Mouse (Mus musculus) kidney, embryonic 15.5 days (tissue): ENCODE data around the gene Tmem178. TPM values are rescaled to one million over a fixed set of nuclear protein-coding genes. Genes with fewer than 3 reads are reported as not detected.

Experiments
- ATAC-seq: fragments of 200-750 bp; cut with Nextera tagmentation; replicated peaks from 2 replicates; pipeline ENCODE4 v1.8.0; 2017; ENCODE audit warnings: moderate TSS enrichment; ENCODE audit not compliant: low FRiP score
- H3K27ac ChIP-seq: fragments of 300-500 bp; sonication (generic); 2 replicates; pipeline ENCODE4 v1.5.1; 2015; ENCODE audit warnings: mild to moderate bottlenecking, inconsistent platforms
- H3K27me3 ChIP-seq: fragments of 300-500 bp; sonication (generic); 2 replicates; pipeline ENCODE4 v1.6.1; 2015; ENCODE audit warnings: inconsistent platforms
- H3K36me3 ChIP-seq: fragments of 300-500 bp; sonication (generic); 2 replicates; pipeline ENCODE4 v1.6.1; 2015; ENCODE audit warnings: inconsistent platforms
- H3K4me1 ChIP-seq: fragments of 300-500 bp; sonication (generic); 2 replicates; pipeline ENCODE4 v1.6.1; 2015; ENCODE audit warnings: inconsistent platforms
- H3K4me2 ChIP-seq: fragments of 300-500 bp; sonication (generic); 2 replicates; pipeline ENCODE4 v1.6.1; 2015; ENCODE audit warnings: moderate library complexity, mild to moderate bottlenecking, inconsistent platforms
- H3K4me3 ChIP-seq: fragments of 300-500 bp; sonication (generic); replicated peaks from 2 replicates; pipeline ENCODE4 v1.5.1; 2015; ENCODE audit warnings: mild to moderate bottlenecking, inconsistent platforms
- H3K9ac ChIP-seq: fragments of 300-500 bp; sonication (generic); 2 replicates; pipeline ENCODE4 v1.6.1; 2015; ENCODE audit warnings: mild to moderate bottlenecking, inconsistent platforms
- H3K9me3 ChIP-seq: fragments of 300-500 bp; sonication (generic); replicated peaks from 2 replicates; pipeline ENCODE4 v1.6.1; 2016; ENCODE audit warnings: inconsistent platforms
- WGBS: fragments of 180-500 bp; shearing (Covaris S2); methylation state at CpG from one replicate; pipeline ENCODE4 v1.1.7; 2015; ENCODE audit warnings: mixed read lengths; 5-methylcytosine and 5-hydroxymethylcytosine counted together
- polyA plus RNA-seq: library from polyadenylated mRNA; unstranded; fragments of >200 nt; fragmentation: Nextera tagmentation; extraction: Ambion mirVana; gene quantifications from 2 replicates; pipeline ENCODE4 v1.2.1, GENCODE M21; 2015

Gene Tmem178
- polyA plus RNA-seq, 1 experiment from 2014 or later, result 14.4 TPM

- no peaks in the 10 kb centered on the region for H3K36me3 ChIP-seq
- 41% methylated on average over 7 of the region's 7 CpGs for WGBS
- no peak overlapping the region for H3K9ac ChIP-seq
- peaks cover 45% of the 10 kb centered on the region for H3K4me1 ChIP-seq
- peak overlapping the region; percentile 69 for H3K27ac ChIP-seq
- ATAC-seq, result peak; percentile 43; the same call in 1 of the 2 replicates
- no peaks in the 10 kb centered on the region for H3K9me3 ChIP-seq
- no peak overlapping the region; the same call in 1 of the 2 replicates for H3K4me2 ChIP-seq
- no peaks in the 10 kb centered on the region for H3K27me3 ChIP-seq
- no peak overlapping the region for H3K4me3 ChIP-seq
Observed at GRCm38 (mm10) chr17:80972891-80973290, 28.5 kb downstream of the Tmem178 start.

DNA sequence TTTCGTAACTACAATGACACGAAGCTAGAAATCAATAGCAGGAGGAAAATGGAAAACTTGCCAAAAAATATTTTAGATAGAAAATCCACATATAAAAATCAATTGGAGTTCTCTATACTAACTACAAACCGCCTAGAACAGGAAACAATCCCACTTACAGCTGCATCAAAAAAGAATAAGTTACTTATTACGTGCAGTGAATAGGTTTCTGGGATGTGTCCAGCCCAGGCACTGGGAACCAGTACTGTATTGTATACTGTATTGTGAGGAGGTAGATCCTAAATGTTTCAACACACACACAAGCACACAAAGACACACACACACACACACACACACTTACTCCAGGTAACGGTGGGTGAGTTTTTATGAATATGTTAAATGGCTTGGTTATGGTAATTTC lies 32.8 kb downstream of the Tmem178 start:
- peak; percentile 72; the same call in 1 of the 2 replicates for ATAC-seq
- no peaks in the 10 kb centered on the region for H3K9me3 ChIP-seq
- 67% methylated on average over 5 of the region's 5 CpGs for WGBS
- no peaks in the 10 kb centered on the region for H3K36me3 ChIP-seq
- no peak overlapping the region for H3K9ac ChIP-seq
- H3K27me3 ChIP-seq, result no peaks in the 10 kb centered on the region
- H3K4me2 ChIP-seq, result no peak overlapping the region
- peaks cover 27% of the 10 kb centered on the region for H3K4me1 ChIP-seq
- peak overlapping the region; percentile 73 for H3K27ac ChIP-seq
- no peak overlapping the region for H3K4me3 ChIP-seq

GRCm38 (mm10) chr17:80980096-80980495 lies 35.7 kb downstream of the Tmem178 start:
- Histone ChIP-seq H3K9ac (no peak overlapping the region), H3K9me3 (no peaks in the 10 kb centered on the region), H3K27ac (no peak overlapping the region), H3K27me3 (no peaks in the 10 kb centered on the region), H3K4me2 (no peak overlapping the region), H3K4me3 (no peak overlapping the region), H3K4me1 (peaks cover 23% of the 10 kb centered on the region), H3K36me3 (no peaks in the 10 kb centered on the region)
- 76% methylated on average over 10 of the region's 10 CpGs for WGBS
- no peak for ATAC-seq

DNA sequence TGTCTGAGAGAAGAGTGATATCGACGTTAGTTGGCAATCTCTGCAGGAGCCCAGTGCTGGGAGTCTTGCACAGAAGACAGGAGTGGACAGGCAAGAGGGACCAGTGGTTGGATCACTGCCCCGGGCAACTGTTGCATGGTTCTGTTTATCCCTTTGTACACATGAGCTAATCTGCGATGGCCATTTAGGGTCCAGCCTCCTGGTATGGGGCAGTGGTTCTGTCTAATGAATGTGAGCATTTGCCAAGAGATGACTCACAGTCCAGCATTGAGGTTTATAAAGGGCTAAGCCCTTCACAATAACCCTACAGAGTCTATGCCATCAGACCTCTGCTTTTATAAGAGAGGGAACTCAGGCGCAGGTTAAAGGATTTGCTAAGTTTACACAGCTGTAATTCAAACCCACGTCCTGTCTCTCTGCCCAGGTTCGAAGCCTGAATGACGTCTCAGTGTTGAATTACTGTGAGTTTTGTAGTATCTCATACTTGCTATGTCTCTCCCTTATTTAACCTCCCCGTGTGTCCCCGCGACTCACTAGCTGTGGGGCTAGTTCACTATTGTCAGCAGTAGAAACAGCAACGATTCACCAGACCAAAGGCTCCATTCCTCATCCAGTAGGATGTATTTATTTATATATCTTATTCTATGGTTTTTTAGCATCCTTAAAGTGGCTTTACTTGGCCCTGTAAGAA lies 37.4 kb downstream of the Tmem178 start:
- Histone ChIP-seq H3K27ac (no peak overlapping the region), H3K36me3 (no peaks in the 10 kb centered on the region), H3K9me3 (no peaks in the 10 kb centered on the region), H3K4me3 (no peak overlapping the region), H3K27me3 (no peaks in the 10 kb centered on the region), H3K9ac (no peak overlapping the region), H3K4me2 (no peak overlapping the region), H3K4me1 (peaks cover 18% of the 10 kb centered on the region)
- 60% methylated on average over 12 of the region's 12 CpGs for WGBS
- no peak for ATAC-seq

DNA sequence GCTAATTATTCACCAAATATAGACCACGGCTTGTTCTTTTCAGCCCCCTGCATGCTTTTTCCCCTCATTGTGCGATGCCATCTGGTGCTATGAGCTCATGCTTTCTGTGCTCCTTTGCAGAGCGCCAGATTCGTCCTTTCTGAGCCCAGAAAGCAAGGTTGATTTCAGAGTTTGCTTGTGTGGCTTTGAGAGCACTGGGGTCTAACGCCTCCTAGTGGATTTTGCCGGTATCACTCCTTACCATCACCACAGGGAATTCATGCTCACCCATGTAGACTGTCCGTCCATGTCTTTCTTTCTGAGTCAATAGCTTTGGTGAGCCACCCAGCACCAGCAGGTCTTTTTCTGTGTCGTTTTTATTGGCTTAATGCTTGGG lies 38.0 kb downstream of the Tmem178 start:
- ATAC-seq, result peak; percentile 43; the same call in 1 of the 2 replicates
- WGBS, result 16% methylated on average over 8 of the region's 8 CpGs
- no peak overlapping the region for H3K27ac ChIP-seq

DNA sequence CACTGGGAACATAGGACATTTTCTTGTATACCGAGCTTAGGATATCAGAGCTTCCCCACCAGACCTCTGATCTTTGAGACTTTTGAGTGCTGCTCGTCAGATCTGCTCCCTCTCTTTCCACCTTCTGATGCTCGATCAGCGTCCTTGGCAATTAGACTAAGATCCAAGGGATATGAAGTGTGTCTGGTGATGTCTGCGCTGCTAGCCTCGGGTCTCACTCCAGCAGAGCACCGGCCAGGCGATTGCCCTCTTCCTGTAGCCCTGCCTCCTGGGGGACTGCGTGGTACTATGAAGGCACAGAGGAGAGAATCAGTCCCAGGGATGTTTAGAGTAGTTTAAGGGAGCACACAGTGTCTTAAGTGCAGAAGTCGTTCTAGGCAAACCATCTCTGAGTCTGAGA lies 38.5 kb downstream of the Tmem178 start:
- ATAC-seq, result no peak
- Histone ChIP-seq H3K9ac (no peak overlapping the region), H3K27me3 (no peaks in the 10 kb centered on the region), H3K27ac (no peak overlapping the region), H3K36me3 (no peaks in the 10 kb centered on the region), H3K4me1 (peaks cover 12% of the 10 kb centered on the region), H3K9me3 (no peaks in the 10 kb centered on the region), H3K4me2 (no peak overlapping the region), H3K4me3 (no peak overlapping the region)
- WGBS, result 79% methylated on average over 10 of the region's 10 CpGs

More for the DNA sequence above, 38.0 kb downstream of the Tmem178 start:
- peaks cover 17% of the 10 kb centered on the region for H3K4me1 ChIP-seq
- H3K27me3 ChIP-seq, result no peaks in the 10 kb centered on the region
- H3K36me3 ChIP-seq, result no peaks in the 10 kb centered on the region
- no peak overlapping the region for H3K9ac ChIP-seq
- H3K9me3 ChIP-seq, result no peaks in the 10 kb centered on the region
- H3K4me2 ChIP-seq, result no peak overlapping the region
- H3K4me3 ChIP-seq, result no peak overlapping the region

DNA sequence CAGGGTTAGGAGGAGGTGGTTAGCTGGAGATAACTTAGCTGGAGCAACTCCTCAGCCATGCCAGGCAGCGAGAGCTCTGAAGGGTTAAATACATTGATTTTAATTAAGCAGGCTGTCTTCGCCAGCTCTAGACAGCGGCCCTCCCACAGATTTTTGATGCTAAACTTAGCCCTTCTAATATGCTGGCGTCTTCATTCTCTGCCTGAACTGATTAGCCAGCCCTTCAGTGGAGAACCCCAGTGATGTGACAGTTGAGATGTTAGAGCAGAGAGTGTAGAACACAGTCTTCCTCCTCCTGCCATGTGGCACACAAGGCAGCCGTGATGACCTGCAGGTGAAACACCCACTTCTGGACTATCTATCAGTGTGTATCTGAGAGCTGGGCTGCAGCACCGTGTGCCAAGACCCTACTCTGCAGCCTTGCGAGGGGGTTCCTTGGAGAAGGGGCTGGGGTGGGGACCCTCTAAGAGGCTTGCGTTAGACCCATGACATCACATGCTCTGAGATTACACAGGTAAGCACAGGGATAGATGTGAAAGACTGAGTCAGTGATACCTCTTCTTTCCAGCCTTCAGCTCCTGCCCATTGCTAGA lies 47.2 kb downstream of the Tmem178 start:
- no peak overlapping the region for H3K4me2 ChIP-seq
- H3K4me1 ChIP-seq, result no peaks in the 10 kb centered on the region
- H3K9ac ChIP-seq, result no peak overlapping the region
- 58% methylated on average over 8 of the region's 8 CpGs for WGBS
- no peaks in the 10 kb centered on the region for H3K9me3 ChIP-seq
- no peaks in the 10 kb centered on the region for H3K36me3 ChIP-seq
- H3K27me3 ChIP-seq, result no peaks in the 10 kb centered on the region
- no peak overlapping the region for H3K4me3 ChIP-seq
- ATAC-seq, result no peak
- no peak overlapping the region for H3K27ac ChIP-seq

DNA sequence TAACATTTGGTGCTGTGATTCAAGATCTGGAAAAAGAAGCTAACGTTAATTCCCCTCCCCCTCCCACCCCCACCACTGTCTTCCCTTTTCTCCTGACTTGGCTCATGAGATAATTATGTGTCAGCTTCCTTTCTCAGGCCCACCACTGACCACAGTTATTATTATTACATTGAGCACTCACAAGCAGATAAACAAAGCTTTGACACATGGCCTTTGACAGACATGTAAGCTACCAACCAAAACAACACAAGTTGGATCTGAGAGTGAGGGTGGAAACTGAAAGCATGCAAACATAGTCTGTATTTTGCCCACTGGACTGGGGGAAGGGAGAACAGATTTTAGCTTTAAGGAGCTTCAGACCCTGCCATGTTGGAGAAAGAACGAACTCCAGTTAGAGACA lies 52.8 kb downstream of the Tmem178 start:
- H3K9ac ChIP-seq, result no peak overlapping the region
- H3K27ac ChIP-seq, result no peak overlapping the region
- no peaks in the 10 kb centered on the region for H3K36me3 ChIP-seq
- no peaks in the 10 kb centered on the region for H3K27me3 ChIP-seq
- H3K4me1 ChIP-seq, result no peaks in the 10 kb centered on the region
- H3K4me2 ChIP-seq, result no peak overlapping the region
- ATAC-seq, result no peak
- no peak overlapping the region for H3K4me3 ChIP-seq
- WGBS, result 68% methylated on average over 2 of the region's 2 CpGs
- no peaks in the 10 kb centered on the region for H3K9me3 ChIP-seq

DNA sequence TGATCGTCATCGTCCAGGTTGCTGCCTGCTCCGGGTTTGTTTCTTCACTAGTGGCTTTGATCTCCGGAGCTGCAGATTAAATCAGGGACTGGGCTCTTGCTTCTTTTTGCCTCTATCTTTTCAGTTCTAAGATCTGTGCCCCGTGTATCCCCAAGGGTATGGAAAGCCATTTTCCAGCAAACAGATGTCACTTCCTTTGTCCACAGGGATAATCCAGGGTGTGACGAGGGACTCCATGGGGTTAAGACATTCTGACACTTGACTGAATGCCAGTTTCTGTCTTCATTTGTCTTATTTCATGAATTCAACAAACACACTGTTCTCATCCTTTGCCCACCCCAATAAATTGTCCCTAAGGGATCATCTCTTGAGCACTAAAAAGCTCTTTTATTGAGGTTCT lies 54.5 kb downstream of the Tmem178 start:
- no peaks in the 10 kb centered on the region for H3K27me3 ChIP-seq
- no peak for ATAC-seq
- no peaks in the 10 kb centered on the region for H3K36me3 ChIP-seq
- 62% methylated on average over 6 of the region's 6 CpGs for WGBS
- H3K9ac ChIP-seq, result no peak overlapping the region
- H3K4me3 ChIP-seq, result no peak overlapping the region
- H3K27ac ChIP-seq, result no peak overlapping the region
- no peaks in the 10 kb centered on the region for H3K9me3 ChIP-seq
- no peaks in the 10 kb centered on the region for H3K4me1 ChIP-seq
- no peak overlapping the region for H3K4me2 ChIP-seq

- Histone ChIP-seq H3K27ac (no peak overlapping the region), H3K27me3 (no peaks in the 10 kb centered on the region), H3K36me3 (no peaks in the 10 kb centered on the region), H3K9me3 (no peaks in the 10 kb centered on the region), H3K9ac (no peak overlapping the region), H3K4me3 (no peak overlapping the region), H3K4me2 (no peak overlapping the region), H3K4me1 (no peaks in the 10 kb centered on the region; the same call in 1 of the 2 replicates)
- ATAC-seq, result no peak
- 81% methylated on average over 12 of the region's 12 CpGs for WGBS
Observed at GRCm38 (mm10) chr17:81001010-81001409, 56.6 kb downstream of the Tmem178 start.

- 88% methylated on average over 4 of the region's 4 CpGs for WGBS
- Histone ChIP-seq H3K4me3 (no peak overlapping the region), H3K9ac (no peak overlapping the region), H3K9me3 (no peaks in the 10 kb centered on the region), H3K27me3 (no peaks in the 10 kb centered on the region), H3K4me2 (no peak overlapping the region), H3K27ac (no peak overlapping the region), H3K36me3 (no peaks in the 10 kb centered on the region), H3K4me1 (no peaks in the 10 kb centered on the region; the same call in 1 of the 2 replicates)
- no peak for ATAC-seq
Observed at GRCm38 (mm10) chr17:81001647-81002046, 57.2 kb downstream of the Tmem178 start.

DNA sequence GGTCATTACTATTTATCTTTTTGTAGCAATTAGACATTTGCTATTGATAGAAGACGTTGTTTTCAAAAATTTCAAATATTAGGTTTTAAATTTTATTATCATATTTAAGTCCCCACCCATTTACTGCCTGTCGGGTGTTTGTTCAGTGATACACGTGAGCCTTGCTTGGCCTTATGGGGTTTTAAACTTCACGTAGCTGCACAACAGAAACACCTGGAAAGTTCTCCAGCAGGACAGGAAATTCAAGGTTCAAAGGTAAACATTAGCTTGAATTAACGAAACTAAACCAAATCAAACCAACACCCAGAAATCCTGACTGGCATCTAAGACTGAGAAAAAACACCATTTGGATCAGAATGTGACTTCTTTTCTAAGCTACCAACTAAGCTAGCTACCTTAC lies 57.7 kb downstream of the Tmem178 start:
- no peaks in the 10 kb centered on the region; the same call in 1 of the 2 replicates for H3K4me1 ChIP-seq
- WGBS, result 67% methylated on average over 5 of the region's 5 CpGs
- H3K27ac ChIP-seq, result no peak overlapping the region
- no peak for ATAC-seq
- H3K4me3 ChIP-seq, result no peak overlapping the region
- no peak overlapping the region for H3K9ac ChIP-seq
- no peaks in the 10 kb centered on the region for H3K27me3 ChIP-seq
- H3K36me3 ChIP-seq, result no peaks in the 10 kb centered on the region
- no peak overlapping the region for H3K4me2 ChIP-seq
- H3K9me3 ChIP-seq, result no peaks in the 10 kb centered on the region
